Mouse (Mus musculus): ENCODE measurements at regions not wholly inside any gene's neighbourhood (a gene's known extent, or its start where the extent isn't known, plus 50 kb on each side); places are given as distances from the start of the nearest gene placed in this dataset.

DNA sequence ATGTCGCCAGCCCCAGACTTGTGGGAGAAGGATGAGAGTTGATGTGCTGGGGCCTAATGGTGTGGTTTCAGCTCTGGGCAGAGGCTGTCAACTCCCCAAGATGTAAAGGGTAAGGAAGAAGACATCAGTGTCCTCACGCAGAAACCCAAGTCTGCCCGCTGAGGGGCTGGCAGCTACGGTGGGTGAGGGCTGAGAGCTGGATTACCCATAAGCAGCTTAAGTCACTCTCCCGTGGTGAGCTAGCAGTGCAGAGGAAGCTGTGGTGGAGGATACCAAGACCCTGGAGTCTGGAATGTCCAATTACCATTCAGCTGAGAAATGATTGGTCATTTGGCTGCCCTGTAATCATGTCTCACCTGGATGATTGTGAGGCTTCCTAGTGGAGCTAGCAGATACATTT is 385.8 kb upstream of the Zmiz1 start:
- no peak for TF ChIP-seq POLR2A (IDR thresholded peaks at IDR 0.05; ENCODE audit: borderline replicate concordance, extremely low read depth, insufficient read depth, insufficient read length, poor library complexity, severe bottlenecking)
- no peak for TF ChIP-seq CTCF (IDR thresholded peaks at IDR 0.05; ENCODE audit: borderline replicate concordance, extremely low read depth, insufficient read depth, insufficient read length)

Measured in brain, embryonic 14.5 days (tissue).